Mouse (Mus musculus): Measurements from ENCODE around the gene Ndufa7. TPM values are rescaled to one million over a fixed set of nuclear protein-coding genes. Genes with fewer than 3 reads are reported as not detected.
A peak's percentile ranks its signal among the peaks of the same experiment; 100 is the strongest.

Ndufa7 gene
- polyA plus RNA-seq, 1 experiment from 2014 or later = 501 TPM

DNA sequence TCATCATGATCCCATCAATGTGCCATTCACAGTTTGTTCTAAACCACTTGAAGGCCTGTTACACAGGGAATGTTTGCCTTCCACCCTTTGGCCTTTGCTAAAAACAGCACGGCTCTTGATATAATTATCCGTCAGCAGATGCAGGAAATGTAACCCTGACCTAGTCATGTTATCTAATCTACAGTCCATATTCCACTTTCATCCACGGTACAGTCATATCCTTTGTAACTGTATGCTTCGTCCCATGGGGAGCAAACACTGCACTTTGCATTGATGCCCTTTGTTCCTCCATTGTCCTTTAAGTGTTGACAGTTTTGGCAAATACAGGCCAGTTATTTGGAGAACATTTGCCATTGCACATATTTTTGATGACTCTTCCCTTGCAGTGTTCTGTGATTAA lies 35.6 kb upstream of the Ndufa7 start:
- no peak for DNase-seq (ENCODE audit: low spot score)

DNA sequence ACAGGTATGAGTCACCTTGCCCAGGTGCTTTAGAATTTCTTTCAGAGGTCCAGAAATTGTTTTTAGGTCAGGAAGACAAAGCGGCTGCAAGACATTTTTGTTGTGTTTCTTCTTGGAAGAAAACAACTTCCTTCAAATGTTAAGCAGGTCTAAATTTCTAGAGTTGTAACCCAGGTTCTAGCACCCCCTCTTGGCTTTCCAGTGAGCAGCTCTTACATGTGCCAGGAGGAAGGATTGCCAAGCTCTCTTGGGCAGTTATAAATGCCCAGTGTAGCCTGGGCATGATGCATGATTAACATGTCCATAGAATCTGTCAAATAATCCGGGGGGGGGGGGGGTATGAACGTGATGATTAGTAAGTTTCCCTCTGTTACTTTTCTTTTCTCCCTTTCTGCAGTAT lies 26.1 kb upstream of the Ndufa7 start:
- ATAC-seq (peak; percentile 48), DNase-seq (ENCODE audit: low spot score) (peak; percentile 85)
- Histone ChIP-seq H3K4me1 (ENCODE audit: insufficient read depth, low read depth, low read length) (no peaks in the 10 kb centered on the region), H3K27me3 (replicated peaks; ENCODE audit: insufficient read depth, low read length) (no peaks in the 10 kb centered on the region), H3K9ac (replicated peaks; ENCODE audit: low read depth) (no peak overlapping the region), H3K4me2 (replicated peaks; ENCODE audit: low read depth, low read length) (no peak overlapping the region), H3K4me3 (ENCODE audit: low read depth, low read length) (no peak overlapping the region), H3K9me3 (ENCODE audit: low read length) (no peaks in the 10 kb centered on the region), H3K36me3 (ENCODE audit: insufficient read depth, low read length) (no peaks in the 10 kb centered on the region), H3K27ac (ENCODE audit: low read length) (no peak overlapping the region)
- TF ChIP-seq CTCF (IDR thresholded peaks at IDR 0.05) (peak; percentile 69), EP300 (IDR thresholded peaks at IDR 0.05) (peak; percentile 33; the same call in 1 of the 2 replicates)
- WGBS = 42% methylated on average over 3 of the region's 3 CpGs

More for the DNA sequence above, 35.6 kb upstream of the Ndufa7 start:
- H3K27ac ChIP-seq (ENCODE audit: low read length) = no peak overlapping the region
- H3K4me2 ChIP-seq (replicated peaks; ENCODE audit: low read depth, low read length) = no peak overlapping the region
- ATAC-seq = no peak
- no peak overlapping the region for H3K4me3 ChIP-seq (ENCODE audit: low read depth, low read length)
- H3K36me3 ChIP-seq (ENCODE audit: insufficient read depth, low read length) = no peaks in the 10 kb centered on the region
- no peaks in the 10 kb centered on the region for H3K9me3 ChIP-seq (ENCODE audit: low read length)
- WGBS = 11% methylated on average over 4 of the region's 4 CpGs
- no peak overlapping the region for H3K9ac ChIP-seq (replicated peaks; ENCODE audit: low read depth)
- no peaks in the 10 kb centered on the region; the same call in 1 of the 2 replicates for H3K4me1 ChIP-seq (ENCODE audit: insufficient read depth, low read depth, low read length)
- TF ChIP-seq EP300 (IDR thresholded peaks at IDR 0.05) = peak; percentile 55
- no peak for TF ChIP-seq CTCF (IDR thresholded peaks at IDR 0.05)
- no peaks in the 10 kb centered on the region for H3K27me3 ChIP-seq (replicated peaks; ENCODE audit: insufficient read depth, low read length)

DNA sequence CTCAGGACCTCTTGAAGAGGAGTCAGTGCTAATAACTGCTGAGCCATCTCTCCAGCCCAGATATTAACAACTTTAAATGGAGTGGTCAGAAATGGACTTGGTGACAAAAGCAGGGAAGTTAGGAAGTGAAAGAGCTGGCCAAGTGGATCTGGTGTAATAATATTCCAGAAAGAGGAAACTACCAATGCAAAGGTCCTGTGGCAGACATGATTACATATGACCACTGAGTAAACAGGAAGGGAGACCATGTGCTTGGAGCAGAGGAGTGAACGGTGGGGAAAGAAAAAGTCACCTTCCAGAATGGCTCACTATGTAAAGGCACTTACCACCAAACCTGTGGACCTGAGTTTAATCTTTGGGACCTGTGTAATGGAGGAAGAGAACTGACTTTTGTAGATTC lies 25.1 kb upstream of the Ndufa7 start:
- H3K9ac ChIP-seq (replicated peaks; ENCODE audit: low read depth) = no peak overlapping the region
- no peak overlapping the region for H3K4me3 ChIP-seq (ENCODE audit: low read depth, low read length)
- WGBS = 21% methylated on average over 1 of the region's 1 CpGs
- no peak overlapping the region for H3K4me2 ChIP-seq (replicated peaks; ENCODE audit: low read depth, low read length)
- no peak overlapping the region for H3K27ac ChIP-seq (ENCODE audit: low read length)
- no peak for DNase-seq (ENCODE audit: low spot score)
- H3K9me3 ChIP-seq (ENCODE audit: low read length) = no peaks in the 10 kb centered on the region
- no peaks in the 10 kb centered on the region for H3K27me3 ChIP-seq (replicated peaks; ENCODE audit: insufficient read depth, low read length)
- TF ChIP-seq CTCF (IDR thresholded peaks at IDR 0.05) (no peak), EP300 (IDR thresholded peaks at IDR 0.05) (no peak)
- no peak for ATAC-seq
- H3K4me1 ChIP-seq (ENCODE audit: insufficient read depth, low read depth, low read length) = no peaks in the 10 kb centered on the region
- H3K36me3 ChIP-seq (ENCODE audit: insufficient read depth, low read length) = no peaks in the 10 kb centered on the region

GRCm38 (mm10) chr17:33802221-33802620 lies 22.2 kb upstream of the Ndufa7 start:
- Histone ChIP-seq H3K4me1 (ENCODE audit: insufficient read depth, low read depth, low read length) (no peaks in the 10 kb centered on the region), H3K9me3 (ENCODE audit: low read length) (no peaks in the 10 kb centered on the region), H3K4me3 (ENCODE audit: low read depth, low read length) (no peak overlapping the region), H3K27me3 (replicated peaks; ENCODE audit: insufficient read depth, low read length) (no peaks in the 10 kb centered on the region), H3K4me2 (replicated peaks; ENCODE audit: low read depth, low read length) (no peak overlapping the region), H3K27ac (ENCODE audit: low read length) (no peak overlapping the region), H3K9ac (replicated peaks; ENCODE audit: low read depth) (no peak overlapping the region), H3K36me3 (ENCODE audit: insufficient read depth, low read length) (no peaks in the 10 kb centered on the region)
- ATAC-seq (no peak), DNase-seq (ENCODE audit: low spot score) (peak; percentile 59)
- peak; percentile 65 for TF ChIP-seq CTCF (IDR thresholded peaks at IDR 0.05)
- no peak for TF ChIP-seq EP300 (IDR thresholded peaks at IDR 0.05)
- WGBS = 0% methylated on average over 2 of the region's 2 CpGs

DNA sequence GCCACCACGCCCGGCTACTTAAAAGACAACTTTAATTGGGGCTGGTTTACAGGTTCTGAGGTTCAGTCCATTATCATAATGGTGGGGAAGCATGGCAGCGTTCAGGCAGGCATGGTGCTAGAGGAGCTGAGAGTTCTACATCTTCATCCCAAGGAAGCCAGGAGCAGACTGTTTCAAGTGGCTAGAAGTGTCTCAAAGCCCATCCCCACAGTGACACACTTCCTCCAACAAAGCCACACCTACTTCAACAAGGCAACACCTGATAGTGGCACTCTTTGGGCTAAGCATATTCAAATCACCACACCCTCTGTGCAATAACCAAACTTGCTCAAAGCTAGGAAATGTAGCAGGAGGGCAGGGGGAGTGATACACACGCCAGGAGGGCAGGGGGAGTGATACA lies 20.2 kb upstream of the Ndufa7 start:
- DNase-seq (ENCODE audit: low spot score) (peak; percentile 78), ATAC-seq (peak; percentile 94)
- no peak for TF ChIP-seq CTCF (IDR thresholded peaks at IDR 0.05)
- TF ChIP-seq EP300 (IDR thresholded peaks at IDR 0.05) = no peak
- no peak overlapping the region for H3K9ac ChIP-seq (replicated peaks; ENCODE audit: low read depth)
- no peaks in the 10 kb centered on the region for H3K36me3 ChIP-seq (ENCODE audit: insufficient read depth, low read length)
- H3K27me3 ChIP-seq (replicated peaks; ENCODE audit: insufficient read depth, low read length) = no peaks in the 10 kb centered on the region
- 48% methylated on average over 4 of the region's 4 CpGs for WGBS
- no peaks in the 10 kb centered on the region for H3K9me3 ChIP-seq (ENCODE audit: low read length)
- H3K4me3 ChIP-seq (ENCODE audit: low read depth, low read length) = no peak overlapping the region
- H3K4me2 ChIP-seq (replicated peaks; ENCODE audit: low read depth, low read length) = no peak overlapping the region
- H3K4me1 ChIP-seq (ENCODE audit: insufficient read depth, low read depth, low read length) = no peaks in the 10 kb centered on the region
- peak overlapping the region; percentile 88 for H3K27ac ChIP-seq (ENCODE audit: low read length)

DNA sequence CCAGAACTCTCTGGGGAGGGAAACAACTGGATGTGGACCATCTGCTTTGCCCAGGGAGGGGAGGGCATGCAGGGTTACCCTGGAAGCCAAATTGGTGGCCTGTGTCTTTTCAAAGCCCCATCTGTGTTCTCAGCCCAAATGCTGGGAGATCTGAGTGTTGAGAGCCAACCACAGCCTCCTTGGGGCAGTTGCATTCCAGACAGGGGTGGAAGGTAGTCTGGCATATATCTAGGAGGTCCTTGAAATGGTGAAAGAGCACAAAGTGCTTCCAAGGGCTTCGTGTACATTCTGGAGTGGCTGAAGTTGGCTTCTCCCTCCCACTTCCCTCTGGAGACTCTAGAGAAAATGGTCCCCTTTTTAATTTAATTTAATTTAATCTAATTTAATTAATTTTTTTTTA lies 19.6 kb upstream of the Ndufa7 start:
- 20% methylated on average over 1 of the region's 1 CpGs for WGBS
- Histone ChIP-seq H3K36me3 (ENCODE audit: insufficient read depth, low read length) (no peaks in the 10 kb centered on the region), H3K4me3 (ENCODE audit: low read depth, low read length) (no peak overlapping the region), H3K4me2 (replicated peaks; ENCODE audit: low read depth, low read length) (no peak overlapping the region), H3K9ac (replicated peaks; ENCODE audit: low read depth) (no peak overlapping the region), H3K4me1 (ENCODE audit: insufficient read depth, low read depth, low read length) (no peaks in the 10 kb centered on the region), H3K27me3 (replicated peaks; ENCODE audit: insufficient read depth, low read length) (no peaks in the 10 kb centered on the region), H3K9me3 (ENCODE audit: low read length) (no peaks in the 10 kb centered on the region), H3K27ac (ENCODE audit: low read length) (peak overlapping the region; percentile 88)
- peak; percentile 90 for DNase-seq (ENCODE audit: low spot score)
- TF ChIP-seq EP300 (IDR thresholded peaks at IDR 0.05) (peak; percentile 76), CTCF (IDR thresholded peaks at IDR 0.05) (no peak)
- peak; percentile 95 for ATAC-seq

All from lung, postnatal 0 days (tissue).